Mouse (Mus musculus) embryonic facial prominence, embryonic 14.5 days (tissue): ENCODE results near the gene Nudt22. TPM values are rescaled to one million over a fixed set of nuclear protein-coding genes. Genes with fewer than 3 reads are reported as not detected.

Source experiments
- ATAC-seq: fragments of 200-750 bp; cut with Nextera tagmentation; 2 replicates; pipeline ENCODE4 v1.8.0; 2017; ENCODE audit warnings: low read depth, moderate number of reproducible peaks, moderate TSS enrichment
- DNase-seq: peaks from one replicate; pipeline ENCODE4 v3.0.0-alpha.2; 2015; ENCODE audit warnings: low spot score
- H3K27ac ChIP-seq: fragments of 300-500 bp; sonication (generic); replicated peaks from 2 replicates; pipeline ENCODE4 v1.5.1; 2014; ENCODE audit warnings: low read depth, mild to moderate bottlenecking, low read length, moderate library complexity
- H3K27me3 ChIP-seq: fragments of 300-500 bp; sonication (generic); replicated peaks from 2 replicates; pipeline ENCODE4 v1.6.1; 2014; ENCODE audit warnings: low read length; ENCODE audit not compliant: control insufficient read depth, insufficient read depth
- H3K36me3 ChIP-seq: fragments of 300-500 bp; sonication (generic); 2 replicates; pipeline ENCODE4 v1.6.1; 2014; ENCODE audit warnings: low read length, mixed read lengths; ENCODE audit not compliant: control insufficient read depth, insufficient read depth
- H3K4me1 ChIP-seq: fragments of 300-500 bp; sonication (generic); 2 replicates; pipeline ENCODE4 v1.6.1; 2014; ENCODE audit warnings: antibody characterized with exemption, low read length; ENCODE audit not compliant: control insufficient read depth, insufficient read depth
- H3K4me2 ChIP-seq: fragments of 300-500 bp; sonication (generic); 2 replicates; pipeline ENCODE4 v1.6.1; 2014; ENCODE audit warnings: low read depth, mild to moderate bottlenecking, low read length, moderate library complexity, mixed read lengths
- H3K4me3 ChIP-seq: fragments of 300-500 bp; sonication (generic); 2 replicates; pipeline ENCODE4 v1.5.1; 2014; ENCODE audit warnings: low read depth, mild to moderate bottlenecking, low read length
- H3K9ac ChIP-seq: fragments of 300-500 bp; sonication (generic); 2 replicates; pipeline ENCODE4 v1.6.1; 2014; ENCODE audit warnings: low read depth, mild to moderate bottlenecking, low read length, moderate library complexity, mixed read lengths
- H3K9me3 ChIP-seq: fragments of 300-500 bp; sonication (generic); 2 replicates; pipeline ENCODE4 v1.6.1; 2016; ENCODE audit warnings: low read length; ENCODE audit not compliant: control insufficient read depth
- WGBS: fragments of 180-500 bp; shearing (Covaris S2); extraction: QIAGEN DNeasy Blood & Tissue Kit; methylation state at CpG from one replicate; pipeline ENCODE4 v1.1.7; 2014; 5-methylcytosine and 5-hydroxymethylcytosine counted together
- polyA plus RNA-seq: library from polyadenylated mRNA; unstranded; fragments of >200 nt; fragmentation: Nextera tagmentation; extraction: Ambion mirVana; gene quantifications from 2 replicates; pipeline ENCODE4 v1.2.1, GENCODE M21; 2014

Nudt22 gene
- polyA plus RNA-seq, 1 experiment from 2014 or later, result 22.9 TPM

DNA sequence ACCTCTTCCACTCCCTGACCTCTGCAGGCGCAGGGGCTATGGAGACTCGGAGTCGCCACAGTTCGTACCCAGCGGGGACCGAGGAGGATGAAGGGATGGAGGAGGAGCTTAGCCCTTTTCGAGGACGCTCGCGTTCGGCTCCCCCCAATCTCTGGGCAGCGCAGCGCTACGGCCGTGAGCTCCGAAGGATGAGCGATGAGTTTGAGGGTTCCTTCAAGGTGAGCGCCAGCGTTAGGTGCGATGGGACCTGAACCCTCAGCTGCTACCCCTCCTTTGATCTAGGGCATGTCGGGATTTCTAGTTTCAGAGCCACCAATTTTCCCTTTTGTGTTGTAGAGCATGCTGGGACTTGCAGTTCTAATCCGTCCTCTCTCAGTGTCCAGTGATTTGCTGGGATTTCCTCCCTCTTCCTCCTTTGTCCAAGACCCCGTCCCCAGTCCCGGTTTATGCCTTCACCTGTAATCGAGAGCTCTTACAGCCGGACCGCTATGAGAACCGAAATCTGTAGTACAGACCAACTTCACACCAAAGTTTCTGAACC is 45.2 kb downstream of the Nudt22 start:
- Histone ChIP-seq H3K4me2 (peak overlapping the region; percentile 85), H3K27me3 (no peaks in the 10 kb centered on the region), H3K27ac (peak overlapping the region; percentile 96), H3K36me3 (peaks cover 30% of the 10 kb centered on the region), H3K9me3 (no peaks in the 10 kb centered on the region), H3K4me3 (peak overlapping the region; percentile 63), H3K9ac (peak overlapping the region; percentile 77), H3K4me1 (peaks cover 6% of the 10 kb centered on the region; the same call in 1 of the 2 replicates)
- ATAC-seq (peak; percentile 60), DNase-seq (peak; percentile 85)
- WGBS, result under 1% methylated on average over 28 of the region's 28 CpGs

- ATAC-seq (no peak), DNase-seq (no peak)
- H3K4me2 ChIP-seq, result peak overlapping the region; percentile 85
- peak overlapping the region; percentile 77 for H3K9ac ChIP-seq
- no peaks in the 10 kb centered on the region for H3K9me3 ChIP-seq
- peak overlapping the region; percentile 63 for H3K4me3 ChIP-seq
- H3K4me1 ChIP-seq, result peaks cover 6% of the 10 kb centered on the region; the same call in 1 of the 2 replicates
- 60% methylated on average over 5 of the region's 5 CpGs for WGBS
- H3K36me3 ChIP-seq, result peaks cover 27% of the 10 kb centered on the region
- no peaks in the 10 kb centered on the region for H3K27me3 ChIP-seq
- H3K27ac ChIP-seq, result peak overlapping the region; percentile 96
These were observed 46.0 kb downstream of the Nudt22 start for GRCm38 (mm10) chr19:6949951-6950350.

DNA sequence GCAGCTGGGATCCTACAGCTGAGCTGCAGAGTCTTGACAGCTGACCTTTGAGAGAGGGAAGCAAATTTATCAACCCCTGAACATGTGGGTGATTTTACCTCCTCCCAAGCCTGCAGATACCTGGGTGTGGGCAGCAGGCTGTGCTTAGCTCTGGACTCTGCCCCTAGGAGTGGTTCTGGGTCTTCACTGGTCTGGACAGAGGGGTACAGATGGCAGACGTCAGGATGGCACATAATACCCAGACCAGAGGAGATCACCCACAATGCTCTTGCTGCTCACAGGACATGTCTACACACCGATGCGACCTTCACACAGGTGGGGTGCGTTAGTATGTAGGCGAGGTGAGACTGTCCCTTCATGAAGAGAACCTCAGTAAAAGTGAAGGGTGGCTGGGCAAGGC is 46.4 kb downstream of the Nudt22 start:
- ATAC-seq (no peak), DNase-seq (no peak)
- Histone ChIP-seq H3K36me3 (peaks cover 23% of the 10 kb centered on the region), H3K4me2 (peak overlapping the region; percentile 85), H3K4me3 (no peak overlapping the region), H3K9ac (no peak overlapping the region), H3K27ac (no peak overlapping the region), H3K4me1 (peaks cover 6% of the 10 kb centered on the region; the same call in 1 of the 2 replicates), H3K9me3 (no peaks in the 10 kb centered on the region), H3K27me3 (no peaks in the 10 kb centered on the region)
- WGBS, result 92% methylated on average over 5 of the region's 5 CpGs

- H3K27ac ChIP-seq, result no peak overlapping the region; the same call in 1 of the 2 replicates
- DNase-seq, result no peak
- peaks cover 12% of the 10 kb centered on the region; the same call in 1 of the 2 replicates for H3K36me3 ChIP-seq
- H3K4me1 ChIP-seq, result peaks cover 6% of the 10 kb centered on the region; the same call in 1 of the 2 replicates
- no peak for ATAC-seq
- no peak overlapping the region for H3K4me2 ChIP-seq
- H3K9me3 ChIP-seq, result no peaks in the 10 kb centered on the region
- H3K27me3 ChIP-seq, result no peaks in the 10 kb centered on the region
- 73% methylated on average over 4 of the region's 4 CpGs for WGBS
- H3K9ac ChIP-seq, result no peak overlapping the region
- H3K4me3 ChIP-seq, result no peak overlapping the region
These were observed 47.7 kb downstream of the Nudt22 start for GRCm38 (mm10) chr19:6948186-6948585.

GRCm38 (mm10) chr19:6947742-6948141 is 48.2 kb downstream of the Nudt22 start:
- Histone ChIP-seq H3K27ac (no peak overlapping the region; the same call in 1 of the 2 replicates), H3K4me3 (no peak overlapping the region), H3K4me2 (no peak overlapping the region), H3K4me1 (peaks cover 9% of the 10 kb centered on the region), H3K36me3 (peaks cover 12% of the 10 kb centered on the region; the same call in 1 of the 2 replicates), H3K27me3 (no peaks in the 10 kb centered on the region), H3K9ac (no peak overlapping the region), H3K9me3 (no peaks in the 10 kb centered on the region)
- 44% methylated on average over 4 of the region's 4 CpGs for whole genome bisulfite sequencing
- DNase-seq (no peak), ATAC-seq (no peak)

DNA sequence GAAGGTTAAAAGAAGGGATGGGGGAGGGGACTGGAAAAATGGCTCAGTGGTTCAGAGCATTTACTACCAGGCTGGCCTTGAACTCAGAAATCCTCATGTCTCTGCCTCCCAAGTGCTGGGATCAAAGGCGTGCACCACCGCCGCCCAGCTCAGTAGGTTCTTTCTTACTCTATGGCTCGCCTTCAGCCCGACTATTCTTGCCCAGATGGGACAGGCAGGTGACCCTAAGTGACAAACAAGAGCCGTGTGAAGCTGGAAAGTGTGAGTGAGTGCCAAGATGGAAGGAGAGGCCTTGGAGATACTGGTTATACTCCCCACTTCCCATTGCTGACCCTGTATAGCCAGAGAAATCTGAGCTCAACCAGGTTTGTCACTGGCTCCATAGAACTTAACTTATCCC is 52.2 kb downstream of the Nudt22 start:
- Histone ChIP-seq H3K27ac (no peak overlapping the region), H3K4me2 (no peak overlapping the region), H3K36me3 (peaks cover 12% of the 10 kb centered on the region; the same call in 1 of the 2 replicates), H3K4me1 (peaks cover 15% of the 10 kb centered on the region), H3K27me3 (no peaks in the 10 kb centered on the region), H3K9ac (no peak overlapping the region), H3K4me3 (no peak overlapping the region), H3K9me3 (no peaks in the 10 kb centered on the region)
- DNase-seq (no peak), ATAC-seq (no peak)
- 97% methylated on average over 6 of the region's 6 CpGs for WGBS

Other genes starting within 250 kb of the Nudt22 start
- gene Rps6ka4, start 155.5 kb downstream of the Nudt22 start, polyA plus RNA-seq, result 27.1 and 27.9 TPM in 2 replicates
- 1.2 and 1.3 TPM in 2 replicates for gene Ccdc88b, start 137.9 kb downstream of the Nudt22 start, polyA plus RNA-seq
- 137 and 143 TPM in 2 replicates for gene Trmt112, start 86.4 kb downstream of the Nudt22 start, polyA plus RNA-seq
- 218 and 243 TPM in 2 replicates for gene Prdx5, start 86.0 kb downstream of the Nudt22 start, polyA plus RNA-seq
- 4.7 and 4.8 TPM in 2 replicates for gene Esrra, start 74.3 kb downstream of the Nudt22 start, polyA plus RNA-seq
- 3.4 and 4.8 TPM in 2 replicates for gene Catsperz, start 70.7 kb downstream of the Nudt22 start, polyA plus RNA-seq
- 1.0 and 1.6 TPM in 2 replicates for gene Kcnk4, start 61.6 kb downstream of the Nudt22 start, polyA plus RNA-seq
- gene Bad, start 54.3 kb downstream of the Nudt22 start, polyA plus RNA-seq, result 70.7 and 83.3 TPM in 2 replicates
- 29.7 and 35.0 TPM in 2 replicates for gene Gpr137, start 53.6 kb downstream of the Nudt22 start, polyA plus RNA-seq
- gene Ppp1r14b, start 21.1 kb downstream of the Nudt22 start, polyA plus RNA-seq, result 277 and 302 TPM in 2 replicates
- 31.4 and 36.8 TPM in 2 replicates for gene Plcb3, start 19.6 kb downstream of the Nudt22 start, polyA plus RNA-seq
- gene Fkbp2, start 15.6 kb downstream of the Nudt22 start, polyA plus RNA-seq, result 72.4 and 81.0 TPM in 2 replicates
- 41.0 and 43.9 TPM in 2 replicates for gene Vegfb, start 8.5 kb downstream of the Nudt22 start, polyA plus RNA-seq
- 21.7 and 22.1 TPM in 2 replicates for gene Dnajc4, start 3.5 kb downstream of the Nudt22 start, polyA plus RNA-seq
- gene Trpt1, start within 50 bp of the Nudt22 start, polyA plus RNA-seq, result 10.1 and 13.4 TPM in 2 replicates
- gene Fermt3, start 23.4 kb upstream of the Nudt22 start, polyA plus RNA-seq, result 10.4 and 10.8 TPM in 2 replicates
- 216 and 228 TPM in 2 replicates for gene Stip1, start 43.9 kb upstream of the Nudt22 start, polyA plus RNA-seq
- 27.1 and 30.3 TPM in 2 replicates for gene Macrod1, start 60.7 kb upstream of the Nudt22 start, polyA plus RNA-seq
- gene Flrt1, start 109.6 kb upstream of the Nudt22 start, polyA plus RNA-seq, result 10.4 and 10.5 TPM in 2 replicates
- 172 and 199 TPM in 2 replicates for gene Otub1, start 210.2 kb upstream of the Nudt22 start, polyA plus RNA-seq
- gene Cox8a, start 221.5 kb upstream of the Nudt22 start, polyA plus RNA-seq, result 995 and 1,073 TPM in 2 replicates
- 47.8 and 48.4 TPM in 2 replicates for gene Naa40, start 245.1 kb upstream of the Nudt22 start, polyA plus RNA-seq